8 mouse cellular contexts compared by ENCODE assay signal in genomic region chr2:28206472-28206871, GRCm38 (mm10). TPM values are rescaled to one million over a fixed set of nuclear protein-coding genes. Genes with fewer than 3 reads are reported as not detected.
A peak's percentile ranks its signal among the peaks of the same experiment; 100 is the strongest.
DNase-seq lines count a peak whose midpoint lies in the region; ATAC-seq lines count a peak whose summit lies in the region.

No protein-coding gene starts in this region.

- H3K27me3 ChIP-seq in heart, embryonic 11.5 days (ENCODE audit: control insufficient read depth, insufficient read depth, low read length): peaks cover 27% of the 10 kb centered on the region
- 0 out of 2 replicates have a peak, but pooled peaks cover 3% of the 10 kb centered on the region for H3K27me3 ChIP-seq in hindbrain, embryonic 13.5 days
- peaks cover 6% of the 10 kb centered on the region; the same call in 1 of the 2 replicates for H3K27me3 ChIP-seq in midbrain, embryonic 13.5 days

- 6% methylated on average over 11 of the region's 11 CpGs for WGBS in heart, embryonic 11.5 days (ENCODE audit: insufficient replicate concordance)
- 11% methylated on average over 11 of the region's 11 CpGs for WGBS in hindbrain, embryonic 13.5 days
- WGBS in midbrain, embryonic 13.5 days: 13% methylated on average over 11 of the region's 11 CpGs

- H3K27ac ChIP-seq in heart, embryonic 11.5 days (ENCODE audit: low read depth, low read length): no peak overlapping the region
- peak overlapping the region; percentile 84 for H3K27ac ChIP-seq in hindbrain, embryonic 13.5 days
- H3K27ac ChIP-seq in midbrain, embryonic 13.5 days: 0 out of 2 replicates have a peak overlapping the region, but pooled peaks have one; percentile 54

- H3K9ac ChIP-seq in heart, embryonic 11.5 days (ENCODE audit: low read depth, low read length): no peak overlapping the region
- H3K9ac ChIP-seq in hindbrain, embryonic 13.5 days: peak overlapping the region; percentile 95
- H3K9ac ChIP-seq in midbrain, embryonic 13.5 days (replicated peaks): peak overlapping the region; percentile 88

- ATAC-seq in heart, embryonic 11.5 days (replicated peaks; ENCODE audit: insufficient number of reproducible peaks, low FRiP score, low TSS enrichment): no peak
- no peak for ATAC-seq in hindbrain, embryonic 13.5 days (ENCODE audit: low FRiP score)
- no peak for ATAC-seq in midbrain, embryonic 13.5 days
- no peak for ATAC-seq in inflammation-experienced regulatory T-cells, adult 6 months

- H3K4me3 ChIP-seq in heart, embryonic 11.5 days (ENCODE audit: low read depth, low read length): peak overlapping the region; percentile 59
- H3K4me3 ChIP-seq in hindbrain, embryonic 13.5 days: peak overlapping the region; percentile 73
- peak overlapping the region; percentile 66 for H3K4me3 ChIP-seq in midbrain, embryonic 13.5 days (replicated peaks)

- intact Hi-C loops in heart, postnatal 36 days (cut with DNase I): no loop called here

- no peaks in the 10 kb centered on the region for H3K36me3 ChIP-seq in heart, embryonic 11.5 days (ENCODE audit: control insufficient read depth, insufficient read depth, low read length)
- H3K36me3 ChIP-seq in hindbrain, embryonic 13.5 days: peaks cover 14% of the 10 kb centered on the region
- H3K36me3 ChIP-seq in midbrain, embryonic 13.5 days: peaks cover 5% of the 10 kb centered on the region; the same call in 1 of the 2 replicates

- no peaks in the 10 kb centered on the region for H3K9me3 ChIP-seq in heart, embryonic 11.5 days (replicated peaks; ENCODE audit: control insufficient read depth, low read length)
- no peaks in the 10 kb centered on the region for H3K9me3 ChIP-seq in hindbrain, embryonic 13.5 days
- no peaks in the 10 kb centered on the region for H3K9me3 ChIP-seq in midbrain, embryonic 13.5 days

- H3K4me1 ChIP-seq in heart, embryonic 11.5 days (ENCODE audit: control insufficient read depth, insufficient read depth, low read length): peaks cover 11% of the 10 kb centered on the region
- H3K4me1 ChIP-seq in hindbrain, embryonic 13.5 days (replicated peaks): peaks cover 73% of the 10 kb centered on the region
- peaks cover 72% of the 10 kb centered on the region for H3K4me1 ChIP-seq in midbrain, embryonic 13.5 days (replicated peaks)

- no peak for DNase-seq in heart, postnatal 36 days
- peak; percentile 31 for DNase-seq in ZHBTc4 (ENCODE audit: low read depth, low spot score)
- no peak for DNase-seq in testis, postnatal 14 days (ENCODE audit: low spot score)
- DNase-seq in thymus, adult 18-20 months: no peak

- peak overlapping the region; percentile 99 for H3K4me2 ChIP-seq in heart, embryonic 11.5 days
- peak overlapping the region; percentile 96 for H3K4me2 ChIP-seq in hindbrain, embryonic 13.5 days
- H3K4me2 ChIP-seq in midbrain, embryonic 13.5 days (replicated peaks): peak overlapping the region; percentile 99

RNA-seq across cellular contexts. Expression of gene Olfm1, which starts 13.7 kb away (rescaled TPM):
- polyA plus RNA-seq in heart, embryonic 11.5 days (2014; fragmentation: Nextera tagmentation; extraction: Ambion mirVana): 7.6 and 10.3 TPM in 2 replicates
- 1 to 10 TPM; 7.1 to 9.5 TPM for total RNA-seq in heart, postnatal 36 days (2021)
- 267 and 274 TPM in 2 replicates for polyA plus RNA-seq in hindbrain, embryonic 13.5 days (2015; fragmentation: Nextera tagmentation; extraction: Ambion mirVana)
- polyA plus RNA-seq in midbrain, embryonic 13.5 days (2015; fragmentation: Nextera tagmentation; extraction: Ambion mirVana): 171 and 203 TPM in 2 replicates
- polyA plus RNA-seq in inflammation-experienced regulatory T-cells, adult 6 months (2017; shearing (Covaris generic)): under 1 TPM in 1 of 3 experiments, not detected in 2; 0.12 TPM

Comparison
In these comparisons a context has a peak if more than half of its experiments do, and no peak if none do; other contexts are left out.
1. RNA of gene Olfm1, which starts 13.7 kb away (polyA plus RNA-seq): 267 to 274 TPM in hindbrain, embryonic 13.5 days and 171 to 203 TPM in midbrain, embryonic 13.5 days; 7.6 to 10.3 TPM in heart, embryonic 11.5 days and 0.12 TPM in inflammation-experienced regulatory T-cells, adult 6 months; every median in the first group is over 10 times any median in the second.
2. Peak in every context shown above with its lines, with median percentiles within 50 percentile points of each other: H3K4me2 ChIP-seq and H3K4me3 ChIP-seq.